Mouse (Mus musculus): ENCODE measurements at regions not wholly inside any gene's neighbourhood (a gene's known extent, or its start where the extent isn't known, plus 50 kb on each side); places are given as distances from the start of the nearest gene placed in this dataset.
A peak's percentile ranks its signal among the peaks of the same experiment; 100 is the strongest.

GRCm38 (mm10) chr1:194160761-194161461, 457.1 kb upstream of the Plxna2 start:
- 57% methylated on average over 8 of the region's 8 CpGs for WGBS (ENCODE audit: insufficient replicate concordance)
- no peaks in the 10 kb centered on the region for H3K4me1 ChIP-seq (replicated peaks)
- H3K4me3 ChIP-seq (replicated peaks) = no peak overlapping the region
- no peak overlapping the region for H3K4me2 ChIP-seq
- DNase-seq = no peak
- no peak for ATAC-seq (ENCODE audit: low read depth)
- H3K9me3 ChIP-seq (replicated peaks) = no peaks in the 10 kb centered on the region
- H3K36me3 ChIP-seq = no peaks in the 10 kb centered on the region
- no peak overlapping the region for H3K9ac ChIP-seq
- no peaks in the 10 kb centered on the region for H3K27me3 ChIP-seq
- no peak overlapping the region for H3K27ac ChIP-seq

- no peaks in the 10 kb centered on the region for H3K9me3 ChIP-seq (replicated peaks)
- ATAC-seq (ENCODE audit: low read depth) = no peak
- H3K9ac ChIP-seq = no peak overlapping the region
- H3K4me2 ChIP-seq = no peak overlapping the region
- WGBS (ENCODE audit: insufficient replicate concordance) = 69% methylated on average over 6 of the region's 6 CpGs
- DNase-seq = no peak
- H3K4me1 ChIP-seq (replicated peaks) = no peaks in the 10 kb centered on the region
- H3K27me3 ChIP-seq = no peaks in the 10 kb centered on the region
- no peak overlapping the region for H3K4me3 ChIP-seq (replicated peaks)
- H3K36me3 ChIP-seq = no peaks in the 10 kb centered on the region
- no peak overlapping the region for H3K27ac ChIP-seq
These were observed 460.8 kb upstream of the Plxna2 start for GRCm38 (mm10) chr1:194157268-194157667.

DNA sequence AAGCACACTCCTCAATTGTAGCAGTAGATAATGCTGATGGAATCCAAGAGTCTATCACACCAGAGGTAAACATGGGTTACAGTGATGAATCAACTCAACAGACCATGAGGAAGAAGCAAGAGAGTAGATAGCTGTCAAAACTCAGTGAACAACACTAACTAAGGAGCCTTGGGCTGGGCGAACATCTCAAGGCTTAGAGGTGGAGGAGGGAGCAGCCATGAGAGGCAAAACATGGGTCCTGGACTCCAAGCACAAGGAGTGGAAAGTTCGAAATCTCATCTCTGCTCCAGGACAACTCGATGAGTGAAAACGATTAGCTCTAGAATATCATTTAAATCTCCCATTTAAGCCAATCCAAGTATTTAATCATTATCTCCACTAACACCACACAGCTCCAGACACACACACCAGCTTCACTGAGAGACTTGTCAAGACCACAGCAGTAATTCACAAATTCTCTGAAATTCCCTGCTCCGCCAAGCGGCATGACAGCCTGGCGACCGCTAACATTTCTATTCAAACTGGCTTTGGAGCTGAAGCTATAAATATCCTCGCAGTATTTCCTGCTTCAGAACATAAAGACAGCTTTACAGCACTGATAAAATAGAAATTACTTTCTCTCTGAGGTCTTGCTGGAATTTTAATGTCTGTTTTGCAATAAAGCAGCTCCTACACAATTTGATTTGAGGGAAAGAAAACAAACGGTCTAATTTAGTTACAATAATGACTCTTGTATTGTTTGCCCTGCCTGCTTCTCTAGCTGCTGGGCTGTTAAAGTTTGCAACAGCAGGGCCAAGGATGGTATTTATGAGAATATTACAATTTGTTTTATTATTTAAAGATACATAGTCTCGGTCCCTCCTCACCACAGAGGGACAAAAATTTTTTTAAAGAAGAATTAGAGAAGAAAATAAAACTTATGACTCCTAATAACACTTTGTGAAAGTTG, 469.3 kb upstream of the Plxna2 start:
- no peaks in the 10 kb centered on the region for H3K36me3 ChIP-seq
- H3K9ac ChIP-seq = no peak overlapping the region
- no peaks in the 10 kb centered on the region for H3K9me3 ChIP-seq (replicated peaks)
- 43% methylated on average over 11 of the region's 11 CpGs for WGBS (ENCODE audit: insufficient replicate concordance)
- ATAC-seq (ENCODE audit: low read depth) (no peak), DNase-seq (no peak)
- no peak overlapping the region for H3K27ac ChIP-seq
- H3K4me1 ChIP-seq (replicated peaks) = no peaks in the 10 kb centered on the region
- H3K27me3 ChIP-seq = no peaks in the 10 kb centered on the region
- H3K4me3 ChIP-seq (replicated peaks) = no peak overlapping the region
- no peak overlapping the region for H3K4me2 ChIP-seq

- Histone ChIP-seq H3K4me2 (no peak overlapping the region), H3K27me3 (no peaks in the 10 kb centered on the region), H3K9ac (no peak overlapping the region), H3K4me3 (replicated peaks) (no peak overlapping the region), H3K9me3 (replicated peaks) (no peaks in the 10 kb centered on the region), H3K4me1 (replicated peaks) (no peaks in the 10 kb centered on the region), H3K36me3 (no peaks in the 10 kb centered on the region), H3K27ac (no peak overlapping the region)
- DNase-seq (no peak), ATAC-seq (ENCODE audit: low read depth) (no peak)
- 46% methylated on average over 4 of the region's 4 CpGs for WGBS (ENCODE audit: insufficient replicate concordance)
These were observed 500.2 kb upstream of the Plxna2 start for GRCm38 (mm10) chr1:194117631-194118360.

GRCm38 (mm10) chr1:194114399-194114798, 503.6 kb upstream of the Plxna2 start:
- Histone ChIP-seq H3K4me1 (replicated peaks) (no peaks in the 10 kb centered on the region), H3K9ac (no peak overlapping the region), H3K36me3 (no peaks in the 10 kb centered on the region), H3K27me3 (no peaks in the 10 kb centered on the region), H3K9me3 (replicated peaks) (no peaks in the 10 kb centered on the region), H3K4me3 (replicated peaks) (no peak overlapping the region), H3K27ac (no peak overlapping the region), H3K4me2 (no peak overlapping the region)
- WGBS (ENCODE audit: insufficient replicate concordance) = 32% methylated on average over 1 of the region's 1 CpGs
- ATAC-seq (ENCODE audit: low read depth) = no peak
- no peak for DNase-seq

- no peak overlapping the region for H3K9ac ChIP-seq
- no peaks in the 10 kb centered on the region for H3K9me3 ChIP-seq (replicated peaks)
- no peak overlapping the region for H3K27ac ChIP-seq
- no peaks in the 10 kb centered on the region for H3K4me1 ChIP-seq (replicated peaks)
- ATAC-seq (ENCODE audit: low read depth) (no peak), DNase-seq (no peak)
- no peak overlapping the region for H3K4me3 ChIP-seq (replicated peaks)
- H3K4me2 ChIP-seq = no peak overlapping the region
- 41% methylated on average over 2 of the region's 2 CpGs for WGBS (ENCODE audit: insufficient replicate concordance)
- no peaks in the 10 kb centered on the region for H3K27me3 ChIP-seq
- H3K36me3 ChIP-seq = no peaks in the 10 kb centered on the region
These were observed 506.1 kb upstream of the Plxna2 start for GRCm38 (mm10) chr1:194111931-194112330.

- H3K4me2 ChIP-seq = no peak overlapping the region
- 59% methylated on average over 5 of the region's 5 CpGs for WGBS (ENCODE audit: insufficient replicate concordance)
- no peaks in the 10 kb centered on the region for H3K27me3 ChIP-seq
- no peak overlapping the region for H3K4me3 ChIP-seq (replicated peaks)
- DNase-seq (no peak), ATAC-seq (ENCODE audit: low read depth) (no peak)
- no peaks in the 10 kb centered on the region for H3K4me1 ChIP-seq (replicated peaks)
- no peaks in the 10 kb centered on the region for H3K36me3 ChIP-seq
- H3K27ac ChIP-seq = no peak overlapping the region
- no peak overlapping the region for H3K9ac ChIP-seq
- H3K9me3 ChIP-seq (replicated peaks) = no peaks in the 10 kb centered on the region
These were observed 508.6 kb upstream of the Plxna2 start for GRCm38 (mm10) chr1:194109172-194110071.

DNA sequence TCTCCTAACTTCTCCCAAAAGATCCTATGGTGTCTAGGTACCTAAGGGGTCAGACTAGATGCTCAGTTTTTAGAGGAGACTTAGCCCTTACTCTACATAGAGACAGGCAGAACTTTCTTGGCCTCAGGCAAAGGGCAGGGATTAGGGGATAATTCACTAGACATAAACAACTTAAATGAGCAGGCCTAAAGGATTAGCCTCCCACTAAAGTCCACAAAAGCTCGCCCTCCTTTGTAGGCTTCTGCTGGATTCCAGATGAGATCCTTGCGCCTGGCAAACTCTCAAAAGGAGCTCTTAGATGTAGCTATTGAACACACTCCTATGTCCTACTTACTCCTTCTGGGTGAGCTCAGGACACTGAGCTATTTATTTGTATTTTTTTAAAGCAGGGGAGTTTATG, 509.9 kb upstream of the Plxna2 start:
- H3K9ac ChIP-seq = no peak overlapping the region
- H3K36me3 ChIP-seq = no peaks in the 10 kb centered on the region
- H3K4me3 ChIP-seq (replicated peaks) = no peak overlapping the region
- H3K27ac ChIP-seq = no peak overlapping the region
- no peak overlapping the region for H3K4me2 ChIP-seq
- no peaks in the 10 kb centered on the region for H3K27me3 ChIP-seq
- WGBS (ENCODE audit: insufficient replicate concordance) = 42% methylated on average over 2 of the region's 2 CpGs
- H3K9me3 ChIP-seq (replicated peaks) = no peaks in the 10 kb centered on the region
- no peak for DNase-seq
- no peak for ATAC-seq (ENCODE audit: low read depth)
- no peaks in the 10 kb centered on the region for H3K4me1 ChIP-seq (replicated peaks)

GRCm38 (mm10) chr1:194107271-194107938, 510.6 kb upstream of the Plxna2 start:
- WGBS (ENCODE audit: insufficient replicate concordance) = 58% methylated on average over 3 of the region's 3 CpGs
- Histone ChIP-seq H3K4me1 (replicated peaks) (no peaks in the 10 kb centered on the region), H3K36me3 (no peaks in the 10 kb centered on the region), H3K4me2 (no peak overlapping the region), H3K9me3 (replicated peaks) (no peaks in the 10 kb centered on the region), H3K4me3 (replicated peaks) (no peak overlapping the region), H3K27me3 (no peaks in the 10 kb centered on the region), H3K27ac (no peak overlapping the region), H3K9ac (no peak overlapping the region)
- ATAC-seq (ENCODE audit: low read depth) (no peak), DNase-seq (no peak)

DNA sequence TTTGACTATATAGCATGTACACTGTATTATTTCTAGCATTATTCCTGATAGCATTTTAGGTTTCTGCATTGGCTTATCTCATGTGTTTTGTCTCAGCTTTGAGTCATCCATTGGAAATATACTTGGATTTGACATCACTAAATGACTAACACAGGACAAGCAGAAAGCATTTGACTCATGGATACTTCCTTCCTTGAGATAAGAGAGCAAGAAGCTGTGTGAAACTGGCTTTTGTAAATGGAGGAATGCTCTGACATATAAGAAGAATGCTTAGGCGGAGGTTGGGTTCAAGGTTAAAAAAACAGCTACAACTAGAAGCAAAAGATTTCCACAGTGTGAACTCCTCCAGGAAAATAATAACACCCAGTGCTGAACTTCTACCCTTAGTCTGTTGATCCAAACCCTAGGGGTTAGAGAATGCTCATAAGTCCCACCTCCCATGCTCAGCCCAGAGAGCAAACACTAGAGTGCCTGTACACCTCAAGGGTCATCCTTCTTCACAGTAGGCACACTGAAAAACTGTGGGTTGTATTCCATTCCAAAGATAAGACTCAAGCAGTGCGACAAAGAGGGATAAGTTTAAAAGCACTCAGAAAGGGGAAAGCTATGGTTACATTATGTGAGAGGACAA, 528.0 kb upstream of the Plxna2 start:
- H3K9me3 ChIP-seq (replicated peaks) = no peaks in the 10 kb centered on the region
- no peaks in the 10 kb centered on the region for H3K4me1 ChIP-seq (replicated peaks)
- 55% methylated on average over 2 of the region's 2 CpGs for WGBS (ENCODE audit: insufficient replicate concordance)
- H3K4me2 ChIP-seq = no peak overlapping the region
- no peaks in the 10 kb centered on the region for H3K27me3 ChIP-seq
- no peak overlapping the region for H3K4me3 ChIP-seq (replicated peaks)
- no peak overlapping the region for H3K27ac ChIP-seq
- no peak overlapping the region for H3K9ac ChIP-seq
- H3K36me3 ChIP-seq = no peaks in the 10 kb centered on the region
- ATAC-seq (ENCODE audit: low read depth) (0 out of 2 replicates have a peak, but pooled peaks have one; percentile 20), DNase-seq (no peak)
